Mouse (Mus musculus) macrophage (primary cell): ENCODE measurements around the gene Gadd45b. TPM values are rescaled to one million over a fixed set of nuclear protein-coding genes. Genes with fewer than 3 reads are reported as not detected.

Source experiments
- H3K27ac ChIP-seq: fragments of 350-480 bp; formaldehyde crosslinking; 2 replicates; pipeline ENCODE4 v1.9.0; 2021
- H3K36me3 ChIP-seq: fragments of 350-480 bp; formaldehyde crosslinking; 2 replicates; pipeline ENCODE4 v1.9.0; 2021; ENCODE audit errors: inconsistent target
- H3K4me3 ChIP-seq: fragments of 350-480 bp; formaldehyde crosslinking; 2 replicates; pipeline ENCODE4 v1.9.0; 2021; ENCODE audit errors: inconsistent target
- H3K79me2 ChIP-seq: fragments of 350-480 bp; formaldehyde crosslinking; 2 replicates; pipeline ENCODE4 v1.9.0; 2021; ENCODE audit errors: inconsistent target
- WGBS: methylation state at CpG from one replicate; pipeline ENCODE4 v1.1.7; 2026; ENCODE audit warnings: inconsistent platforms; ENCODE audit not compliant: missing documents; 5-methylcytosine and 5-hydroxymethylcytosine counted together
- polyA plus RNA-seq: library from polyadenylated mRNA; stranded (reverse); fragments of 250-400 nt; gene quantifications from 3 replicates; pipeline ENCODE4 v1.2.4, GENCODE M21; 2018; ENCODE audit warnings: inconsistent platforms

Gadd45b gene
- polyA plus RNA-seq, 1 experiment from 2014 or later = 89.8 TPM

- Histone ChIP-seq H3K27ac (0 out of 2 replicates have a peak overlapping the region, but pooled peaks have one; percentile 15), H3K36me3 (0 out of 2 replicates have a peak, but pooled peaks cover 4% of the 10 kb centered on the region), H3K4me3 (no peak overlapping the region), H3K79me2 (peaks cover 20% of the 10 kb centered on the region)
- WGBS = 93% methylated on average over 18 of the region's 19 CpGs
These were observed 28.2 kb upstream of the Gadd45b start for GRCm38 (mm10) chr10:80901409-80902272.

DNA sequence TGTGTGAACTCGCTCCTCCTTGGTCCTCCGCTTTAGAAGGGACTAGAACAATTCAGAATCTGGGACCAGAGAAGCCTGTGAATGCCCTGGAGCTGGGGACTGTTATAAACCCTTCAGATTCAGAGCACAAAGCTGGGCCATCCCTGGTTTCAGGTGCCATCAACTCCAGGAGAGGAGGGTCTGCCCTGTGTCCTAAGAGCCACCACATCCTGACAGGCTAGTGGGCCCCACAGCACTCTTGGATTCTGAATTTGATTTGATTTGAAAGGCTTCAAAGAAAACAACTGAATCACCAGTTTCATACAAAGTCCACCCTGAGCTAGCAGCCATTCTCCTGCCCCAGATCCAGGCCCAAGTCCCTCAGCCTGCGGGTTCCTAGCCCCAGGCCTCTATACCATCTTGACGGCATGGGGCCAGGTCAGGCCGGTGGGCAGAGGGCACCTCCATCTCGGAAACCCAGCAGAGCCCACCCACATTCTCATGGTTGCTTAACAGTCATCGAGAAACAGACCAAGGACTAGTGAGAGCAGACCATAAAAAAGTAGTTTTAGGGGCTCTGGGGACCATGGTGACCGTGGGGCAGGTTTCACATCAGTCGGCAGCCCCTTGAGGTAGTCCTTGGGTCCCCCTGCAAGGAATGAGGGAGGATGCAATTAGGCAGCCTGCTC, 27.5 kb upstream of the Gadd45b start:
- Histone ChIP-seq H3K79me2 (peaks cover 20% of the 10 kb centered on the region), H3K27ac (no peak overlapping the region), H3K4me3 (no peak overlapping the region), H3K36me3 (0 out of 2 replicates have a peak, but pooled peaks cover 4% of the 10 kb centered on the region)
- 96% methylated on average over 9 of the region's 9 CpGs for WGBS

GRCm38 (mm10) chr10:80903282-80903681, 26.6 kb upstream of the Gadd45b start:
- 0 out of 2 replicates have a peak, but pooled peaks cover 3% of the 10 kb centered on the region for H3K36me3 ChIP-seq
- 95% methylated on average over 9 of the region's 10 CpGs for WGBS
- H3K79me2 ChIP-seq = peaks cover 20% of the 10 kb centered on the region
- H3K4me3 ChIP-seq = no peak overlapping the region
- no peak overlapping the region for H3K27ac ChIP-seq

- WGBS = 92% methylated on average over 28 of the region's 28 CpGs
- Histone ChIP-seq H3K27ac (no peak overlapping the region), H3K79me2 (peaks cover 12% of the 10 kb centered on the region), H3K36me3 (peaks cover 5% of the 10 kb centered on the region; the same call in 1 of the 2 replicates), H3K4me3 (no peak overlapping the region)
These were observed 25.7 kb upstream of the Gadd45b start for GRCm38 (mm10) chr10:80904004-80904693.

- Histone ChIP-seq H3K79me2 (peaks cover 7% of the 10 kb centered on the region), H3K27ac (no peak overlapping the region), H3K36me3 (peaks cover 10% of the 10 kb centered on the region; the same call in 1 of the 2 replicates), H3K4me3 (no peak overlapping the region)
- WGBS = 94% methylated on average over 11 of the region's 11 CpGs
These were observed 25.2 kb upstream of the Gadd45b start for GRCm38 (mm10) chr10:80904709-80905108.

- no peak overlapping the region for H3K4me3 ChIP-seq
- peaks cover 16% of the 10 kb centered on the region; the same call in 1 of the 2 replicates for H3K79me2 ChIP-seq
- H3K36me3 ChIP-seq = peaks cover 10% of the 10 kb centered on the region; the same call in 1 of the 2 replicates
- H3K27ac ChIP-seq = no peak overlapping the region
- WGBS = 95% methylated on average over 20 of the region's 22 CpGs
These were observed 20.3 kb upstream of the Gadd45b start for GRCm38 (mm10) chr10:80909375-80910162.

DNA sequence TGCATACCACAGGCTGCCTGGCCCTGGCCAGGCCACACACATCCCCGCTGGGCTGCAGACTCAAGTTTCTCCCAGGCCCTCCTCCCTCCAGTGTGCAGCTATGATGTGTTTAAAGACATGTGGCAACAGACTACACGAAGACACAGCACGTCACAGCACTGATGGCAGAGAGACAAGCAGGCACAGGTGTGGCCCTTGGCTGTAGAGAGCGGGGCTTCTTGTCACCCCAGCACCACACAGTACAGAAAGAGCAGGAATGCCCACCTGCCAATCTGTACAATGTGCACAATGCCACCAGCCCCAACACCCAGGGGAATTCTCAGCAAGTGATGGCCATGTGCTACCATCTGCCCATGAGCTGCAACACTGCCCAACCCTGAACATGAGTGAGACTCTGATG, 18.5 kb upstream of the Gadd45b start:
- WGBS = 96% methylated on average over 4 of the region's 4 CpGs
- H3K27ac ChIP-seq = no peak overlapping the region
- no peak overlapping the region for H3K4me3 ChIP-seq
- peaks cover 34% of the 10 kb centered on the region for H3K79me2 ChIP-seq
- peaks cover 10% of the 10 kb centered on the region; the same call in 1 of the 2 replicates for H3K36me3 ChIP-seq

DNA sequence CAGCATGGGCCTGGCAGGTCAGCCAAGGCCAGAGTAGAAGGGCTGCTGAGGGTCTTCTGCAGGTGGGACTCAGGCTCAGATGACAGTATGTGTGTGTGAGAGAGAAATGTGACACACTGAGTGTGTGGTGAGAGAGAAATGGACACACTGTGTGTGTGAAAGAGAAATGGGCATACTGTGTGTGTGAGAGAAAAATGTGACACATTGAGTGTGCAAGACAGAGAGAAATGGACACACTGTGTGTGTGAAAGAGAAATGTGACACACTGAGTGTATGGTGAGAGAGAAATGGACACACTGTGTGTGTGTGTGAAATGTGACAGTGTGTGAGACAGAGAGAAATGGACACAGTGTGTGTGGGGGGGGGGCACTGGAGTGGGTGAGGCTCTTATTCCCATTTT, 18.0 kb upstream of the Gadd45b start:
- H3K36me3 ChIP-seq = peaks cover 10% of the 10 kb centered on the region; the same call in 1 of the 2 replicates

GRCm38 (mm10) chr10:80913364-80914011, 16.4 kb upstream of the Gadd45b start:
- H3K36me3 ChIP-seq = peaks cover 10% of the 10 kb centered on the region; the same call in 1 of the 2 replicates
- H3K4me3 ChIP-seq = no peak overlapping the region
- H3K27ac ChIP-seq = no peak overlapping the region
- 93% methylated on average over 7 of the region's 8 CpGs for WGBS
- peaks cover 49% of the 10 kb centered on the region for H3K79me2 ChIP-seq

More for the DNA sequence above, 18.0 kb upstream of the Gadd45b start:
- Histone ChIP-seq H3K27ac (no peak overlapping the region), H3K79me2 (peaks cover 40% of the 10 kb centered on the region), H3K4me3 (no peak overlapping the region)

DNA sequence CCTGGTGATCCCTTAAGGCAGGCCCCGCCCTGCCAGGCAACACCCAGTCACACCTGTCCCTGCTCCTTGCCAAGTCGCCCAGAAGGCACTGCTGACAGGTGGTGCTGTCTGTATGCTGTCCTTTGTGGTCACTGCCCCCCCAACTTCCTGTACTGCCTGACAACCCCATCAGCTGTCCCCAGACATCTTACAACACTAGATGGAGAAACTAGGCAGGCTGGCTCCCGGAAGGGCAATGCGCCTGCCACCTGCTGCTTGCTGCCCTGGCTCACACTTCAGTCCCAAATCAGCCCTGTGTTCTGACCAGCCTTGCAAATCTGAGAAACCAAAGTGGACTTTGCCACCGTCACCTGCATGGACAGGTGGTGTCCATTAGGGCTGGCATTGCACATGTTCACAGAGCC, 15.6 kb upstream of the Gadd45b start:
- Histone ChIP-seq H3K27ac (no peak overlapping the region), H3K4me3 (no peak overlapping the region), H3K79me2 (peaks cover 49% of the 10 kb centered on the region), H3K36me3 (peaks cover 5% of the 10 kb centered on the region; the same call in 1 of the 2 replicates)
- WGBS = 85% methylated on average over 5 of the region's 5 CpGs

DNA sequence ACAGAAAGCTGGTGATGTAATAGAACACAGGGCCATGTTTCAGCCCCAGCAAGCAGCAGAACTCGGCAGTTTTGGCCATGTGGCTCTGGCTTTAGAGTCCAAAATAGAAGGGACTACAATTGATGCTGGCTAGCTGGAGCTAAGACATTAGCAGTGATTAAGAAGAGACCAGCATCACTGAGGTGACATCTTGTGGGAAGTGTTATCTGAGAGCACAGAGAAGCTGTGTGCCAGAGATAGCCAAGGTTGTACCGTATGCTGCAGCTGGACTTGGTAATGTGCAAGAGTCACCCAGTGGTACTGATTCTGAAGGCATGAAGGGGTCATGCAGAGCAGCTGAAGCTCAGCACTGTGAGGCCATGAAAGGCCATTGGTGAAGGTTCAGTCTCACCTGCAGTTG, 14.6 kb upstream of the Gadd45b start:
- H3K79me2 ChIP-seq = peaks cover 49% of the 10 kb centered on the region
- 77% methylated on average over 2 of the region's 2 CpGs for WGBS

GRCm38 (mm10) chr10:80915736-80916135, 14.1 kb upstream of the Gadd45b start:
- Histone ChIP-seq H3K79me2 (peaks cover 49% of the 10 kb centered on the region), H3K27ac (no peak overlapping the region), H3K36me3 (no peaks in the 10 kb centered on the region), H3K4me3 (no peak overlapping the region)
- WGBS = 88% methylated on average over 4 of the region's 4 CpGs

More for the DNA sequence above, 14.6 kb upstream of the Gadd45b start:
- H3K36me3 ChIP-seq = no peaks in the 10 kb centered on the region
- H3K4me3 ChIP-seq = no peak overlapping the region
- H3K27ac ChIP-seq = no peak overlapping the region

DNA sequence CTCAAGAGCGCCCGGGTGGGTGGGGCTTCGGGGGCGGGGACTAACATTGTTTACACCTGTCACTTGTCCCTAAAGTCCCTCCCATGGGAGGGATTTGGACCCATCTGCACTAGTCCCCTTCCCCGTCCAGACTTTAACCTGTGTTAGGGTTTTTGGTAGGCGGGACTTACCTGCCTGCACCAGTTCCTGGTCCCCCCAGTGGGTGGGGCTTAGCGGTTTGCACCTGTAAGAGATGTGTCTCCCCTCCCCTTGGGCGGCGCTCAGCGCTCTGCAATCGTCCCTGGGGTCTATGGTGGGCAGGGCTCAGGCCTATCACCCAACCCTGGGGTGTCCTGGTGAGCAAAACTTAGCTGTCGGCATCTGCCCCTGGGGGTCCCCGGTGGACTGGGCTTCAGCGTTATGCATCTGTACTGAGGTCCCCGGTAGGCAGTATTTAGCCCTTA, 12.5 kb upstream of the Gadd45b start:
- peaks cover 49% of the 10 kb centered on the region for H3K79me2 ChIP-seq
- peak overlapping the region; percentile 28; the same call in 1 of the 2 replicates for H3K27ac ChIP-seq
- 2% methylated on average over 15 of the region's 15 CpGs for WGBS
- no peaks in the 10 kb centered on the region for H3K36me3 ChIP-seq
- H3K4me3 ChIP-seq = peak overlapping the region; percentile 98
